Mouse (Mus musculus) liver, postnatal 0 days (tissue): Measurements from ENCODE around the gene Pdhb. TPM values are rescaled to one million over a fixed set of nuclear protein-coding genes. Genes with fewer than 3 reads are reported as not detected.
"Not testable (repeated sequence)": the region's sequence is repeated elsewhere in the genome, so short reads cannot be mapped to it uniquely, and the experiment has no call there.

Experiments
- ATAC-seq: fragments of 200-750 bp; cut with Nextera tagmentation; 2 replicates; pipeline ENCODE4 v1.8.0; 2017; ENCODE audit warnings: mild to moderate bottlenecking, moderate library complexity
- DNase-seq: peaks from one replicate; pipeline ENCODE4 v3.0.0-alpha.2; 2016
- H3K27ac ChIP-seq: fragments of 300-500 bp; sonication (generic); 2 replicates; pipeline ENCODE4 v1.5.1; 2014; ENCODE audit warnings: antibody characterized with exemption, moderate library complexity, mild to moderate bottlenecking, low read depth
- H3K27me3 ChIP-seq: fragments of 300-500 bp; sonication (generic); 2 replicates; pipeline ENCODE4 v1.6.1; 2014; ENCODE audit warnings: low read length, control low read depth, mixed read lengths; ENCODE audit not compliant: insufficient read depth
- H3K36me3 ChIP-seq: fragments of 300-500 bp; sonication (generic); replicated peaks from 2 replicates; pipeline ENCODE4 v1.6.1; 2014; ENCODE audit warnings: mild to moderate bottlenecking, control low read depth, low read length, moderate library complexity, mixed read lengths; ENCODE audit not compliant: insufficient read depth
- H3K4me1 ChIP-seq: fragments of 300-500 bp; sonication (generic); 2 replicates; pipeline ENCODE4 v1.6.1; 2014; ENCODE audit warnings: antibody characterized with exemption, mild to moderate bottlenecking, control low read depth; ENCODE audit not compliant: insufficient read depth
- H3K4me2 ChIP-seq: fragments of 300-500 bp; sonication (generic); 2 replicates; pipeline ENCODE4 v1.6.1; 2014; ENCODE audit warnings: low read depth, mild to moderate bottlenecking, low read length, moderate library complexity, mixed read lengths
- H3K4me3 ChIP-seq: fragments of 300-500 bp; sonication (generic); 2 replicates; pipeline ENCODE4 v1.5.1; 2014; ENCODE audit warnings: low read depth, low read length
- H3K9ac ChIP-seq: fragments of 300-500 bp; sonication (generic); replicated peaks from 2 replicates; pipeline ENCODE4 v1.6.1; 2014; ENCODE audit warnings: mild to moderate bottlenecking, moderate library complexity
- H3K9me3 ChIP-seq: fragments of 300-500 bp; sonication (generic); 2 replicates; pipeline ENCODE4 v1.6.1; 2016; ENCODE audit warnings: mild to moderate bottlenecking, control low read depth, low read length, mixed read lengths
- CTCF ChIP-seq: sonication (generic); IDR thresholded peaks from 2 replicates; pipeline ENCODE4 v1.5.1; 2016; ENCODE audit warnings: antibody characterized with exemption, low read depth
- EP300 ChIP-seq: IDR thresholded peaks from 2 replicates; pipeline ENCODE4 v1.6.1; 2016; ENCODE audit warnings: antibody characterized with exemption, low read depth, mild to moderate bottlenecking
- WGBS: fragments of 180-500 bp; shearing (Covaris S2); extraction: QIAGEN DNeasy Blood & Tissue Kit; methylation state at CpG from one replicate; pipeline ENCODE4 v1.1.7; 2014; ENCODE audit not compliant: insufficient replicate concordance; 5-methylcytosine and 5-hydroxymethylcytosine counted together
- polyA plus RNA-seq: library from polyadenylated mRNA; unstranded; fragments of >200 nt; fragmentation: Nextera tagmentation; extraction: Ambion mirVana; gene quantifications from 2 replicates; pipeline ENCODE4 v1.2.1, GENCODE M21; 2015

The Pdhb gene
- polyA plus RNA-seq, 1 experiment from 2014 or later: 125 TPM

DNA sequence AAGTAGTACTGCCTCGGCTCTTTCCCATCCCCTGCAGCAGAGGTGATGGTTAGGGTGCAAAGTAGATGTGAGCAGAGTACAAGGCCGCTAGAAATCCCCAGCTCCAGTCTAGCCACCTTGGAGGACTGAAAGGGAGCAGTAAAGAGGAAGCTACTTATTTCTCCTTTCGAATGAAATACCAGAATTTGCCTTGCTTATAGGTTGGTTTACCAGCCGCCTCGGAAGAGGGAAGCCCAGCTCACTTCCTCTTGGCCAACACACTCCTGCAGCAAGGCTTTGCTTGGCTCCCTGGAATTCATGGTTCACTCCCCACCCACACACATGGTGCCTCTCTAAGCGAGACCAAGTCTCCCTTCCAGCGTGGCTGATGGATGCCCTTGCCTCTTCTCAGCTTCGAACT, 40.0 kb downstream of the Pdhb start:
- H3K36me3 ChIP-seq: peaks cover 27% of the 10 kb centered on the region
- WGBS: 54% methylated on average over 8 of the region's 8 CpGs
- no peak overlapping the region for H3K9ac ChIP-seq
- DNase-seq: no peak
- no peak overlapping the region for H3K4me3 ChIP-seq
- TF ChIP-seq EP300: no peak
- TF ChIP-seq CTCF: no peak
- no peak overlapping the region for H3K4me2 ChIP-seq
- no peaks in the 10 kb centered on the region; the same call in 1 of the 2 replicates for H3K4me1 ChIP-seq
- no peaks in the 10 kb centered on the region for H3K27me3 ChIP-seq
- peak overlapping the region; percentile 51 for H3K27ac ChIP-seq
- H3K9me3 ChIP-seq: no peaks in the 10 kb centered on the region
- 0 out of 2 replicates have a peak, but pooled peaks have one; percentile 23 for ATAC-seq

GRCm38 (mm10) chr14:8127971-8128370, 44.9 kb downstream of the Pdhb start:
- H3K27me3 ChIP-seq: no peaks in the 10 kb centered on the region
- peaks cover 31% of the 10 kb centered on the region for H3K36me3 ChIP-seq
- no peak for DNase-seq
- H3K9ac ChIP-seq: no peak overlapping the region
- TF ChIP-seq EP300 (no peak), CTCF (no peak)
- no peak overlapping the region for H3K4me2 ChIP-seq
- H3K9me3 ChIP-seq: no peaks in the 10 kb centered on the region
- ATAC-seq: no peak
- H3K4me1 ChIP-seq: no peaks in the 10 kb centered on the region; the same call in 1 of the 2 replicates
- no peak overlapping the region for H3K27ac ChIP-seq
- H3K4me3 ChIP-seq: no peak overlapping the region
- 60% methylated on average over 5 of the region's 5 CpGs for WGBS

DNA sequence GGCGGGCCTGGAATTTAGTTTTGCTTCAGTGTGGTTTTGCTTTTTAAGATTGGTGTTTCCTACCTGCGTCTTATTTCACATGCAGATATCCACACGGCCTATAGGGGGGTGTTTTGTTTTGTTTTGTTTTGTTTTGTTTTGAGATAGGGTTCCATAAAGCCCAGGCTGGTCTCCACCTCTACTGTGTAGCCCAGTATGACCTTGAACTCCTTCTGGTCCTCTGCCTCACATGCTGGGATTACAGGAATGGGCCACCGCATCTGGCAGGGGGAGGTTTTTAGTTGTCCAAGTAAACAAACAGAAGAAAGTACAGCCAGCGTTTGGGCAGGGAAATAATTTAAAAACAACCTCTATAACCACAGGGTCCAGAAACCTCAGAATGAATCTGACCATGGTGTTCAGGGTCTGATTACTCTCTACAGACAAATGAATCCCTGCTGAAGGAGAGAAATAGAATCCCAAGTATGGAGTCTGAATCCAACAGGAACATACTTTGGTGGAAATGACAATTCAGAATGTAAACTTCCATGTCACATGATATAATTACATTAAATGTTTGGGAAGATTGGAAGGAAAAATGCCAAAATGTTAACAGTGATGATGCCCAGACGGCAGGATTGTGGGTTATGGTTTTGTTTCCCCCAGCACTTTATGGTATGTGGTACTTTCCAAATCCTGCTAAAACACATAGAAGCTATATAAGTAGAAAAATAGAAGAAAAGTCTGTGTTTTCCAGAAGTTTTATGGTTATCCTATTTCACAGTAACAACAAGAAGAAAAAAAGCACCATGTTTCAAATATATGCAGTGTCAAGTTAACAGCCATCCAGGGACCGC, 48.6 kb downstream of the Pdhb start:
- DNase-seq: no peak
- H3K27ac ChIP-seq: no peak overlapping the region
- H3K4me3 ChIP-seq: no peak overlapping the region
- TF ChIP-seq EP300: no peak
- TF ChIP-seq CTCF: no peak
- H3K36me3 ChIP-seq: peaks cover 29% of the 10 kb centered on the region
- 66% methylated on average over 7 of the region's 7 CpGs for WGBS
- no peaks in the 10 kb centered on the region for H3K27me3 ChIP-seq
- no peaks in the 10 kb centered on the region for H3K9me3 ChIP-seq
- no peak overlapping the region for H3K4me2 ChIP-seq
- H3K9ac ChIP-seq: no peak overlapping the region
- 0 out of 2 replicates have a peak, but pooled peaks have one; percentile 21 for ATAC-seq
- no peaks in the 10 kb centered on the region for H3K4me1 ChIP-seq

- not testable (repeated sequence) for H3K27ac ChIP-seq, H3K4me1 ChIP-seq, DNase-seq, H3K9ac ChIP-seq, H3K27me3 ChIP-seq, H3K4me2 ChIP-seq, H3K9me3 ChIP-seq, H3K4me3 ChIP-seq, ATAC-seq
- 84% methylated on average over 10 of the region's 10 CpGs for WGBS
- H3K36me3 ChIP-seq: peaks cover 29% of the 10 kb centered on the region
Measured at GRCm38 (mm10) chr14:8123611-8124010, 49.2 kb downstream of the Pdhb start.

DNA sequence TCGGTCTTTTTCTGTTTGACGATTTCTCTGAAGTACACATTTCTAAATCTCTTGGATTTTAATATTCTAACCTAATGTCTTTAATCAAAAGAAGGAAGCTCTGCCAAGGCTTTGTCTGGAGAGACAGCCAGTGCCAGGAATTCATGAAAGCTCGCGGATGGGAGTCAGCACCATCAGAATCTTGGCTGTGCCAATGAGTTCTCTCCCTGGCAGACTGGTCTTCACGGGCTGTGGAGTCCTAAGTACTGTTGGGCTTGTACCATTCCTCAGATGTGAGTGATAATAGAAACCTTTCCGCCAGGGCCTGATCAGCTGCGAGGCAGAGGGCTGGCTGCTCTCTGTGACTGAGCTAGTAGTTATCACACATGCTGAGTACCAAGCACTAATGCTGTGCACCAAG, 49.7 kb downstream of the Pdhb start:
- Histone ChIP-seq H3K4me1 (no peaks in the 10 kb centered on the region), H3K4me3 (no peak overlapping the region), H3K4me2 (no peak overlapping the region), H3K36me3 (peaks cover 29% of the 10 kb centered on the region), H3K9ac (no peak overlapping the region), H3K9me3 (no peaks in the 10 kb centered on the region), H3K27ac (no peak overlapping the region), H3K27me3 (no peaks in the 10 kb centered on the region)
- TF ChIP-seq CTCF (no peak), EP300 (no peak)
- whole genome bisulfite sequencing: 80% methylated on average over 7 of the region's 7 CpGs
- DNase-seq: no peak
- ATAC-seq: no peak

- Histone ChIP-seq H3K4me3 (no peak overlapping the region), H3K4me1 (peaks cover 2% of the 10 kb centered on the region; the same call in 1 of the 2 replicates), H3K4me2 (no peak overlapping the region), H3K9ac (no peak overlapping the region), H3K36me3 (peaks cover 25% of the 10 kb centered on the region), H3K27me3 (no peaks in the 10 kb centered on the region), H3K9me3 (no peaks in the 10 kb centered on the region), H3K27ac (no peak overlapping the region)
- ATAC-seq (no peak), DNase-seq (no peak)
- WGBS: 54% methylated on average over 3 of the region's 3 CpGs
- TF ChIP-seq EP300 (no peak), CTCF (no peak)
Measured at GRCm38 (mm10) chr14:8119904-8120303, 52.9 kb downstream of the Pdhb start.
